Mouse (Mus musculus) cerebellum, postnatal 10 days (tissue): ENCODE results near the gene Smad5.

Experiments
- DNase-seq, 2 experiments: peaks; one replicate each; pipeline ENCODE4 v3.0.0; 2021; ENCODE audit warnings: mixed read lengths in 2 of 2

Gene Smad5

DNA sequence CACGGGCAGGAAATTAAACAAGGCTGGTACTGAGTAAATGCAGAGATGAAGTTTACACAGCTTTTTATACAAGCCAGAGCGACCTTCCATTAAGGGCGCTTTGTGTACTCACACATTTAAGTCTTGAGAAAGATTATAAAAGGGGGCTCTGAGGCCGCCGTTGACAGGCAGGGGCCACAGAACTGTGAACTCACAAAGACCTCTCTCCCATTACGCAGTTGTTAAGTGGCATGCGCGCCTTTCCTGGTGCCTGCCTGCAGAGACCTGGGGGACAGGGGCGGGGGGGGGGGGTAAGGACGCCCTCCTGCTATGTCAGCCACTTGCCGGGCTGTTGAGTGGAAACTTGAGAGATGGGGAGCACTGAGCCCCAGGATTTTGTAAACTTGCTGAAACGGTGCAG lies 54.4 kb downstream of the Smad5 start:
- no peak for DNase-seq

DNA sequence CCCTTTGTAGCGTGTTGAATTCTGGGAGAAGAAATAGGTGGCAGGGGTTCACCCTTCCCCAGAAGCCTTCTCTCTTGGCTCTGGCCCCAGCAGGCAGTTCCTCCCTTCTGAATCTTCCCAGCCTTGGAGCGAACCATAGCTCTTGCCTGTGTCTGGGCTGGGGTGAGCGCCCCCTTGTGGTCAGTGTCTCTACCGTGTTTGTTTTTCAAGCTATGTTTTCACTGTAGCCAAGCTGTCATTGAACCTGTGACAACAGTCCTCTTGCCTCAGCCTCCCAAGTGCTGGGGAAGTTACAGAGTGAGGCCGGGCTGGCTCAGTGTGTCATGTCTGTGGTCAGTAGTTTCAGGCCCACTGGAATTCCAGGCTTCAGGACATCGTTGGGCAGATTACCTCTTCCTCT lies 55.7 kb downstream of the Smad5 start:
- peak; percentile 86 to 88 for DNase-seq

DNA sequence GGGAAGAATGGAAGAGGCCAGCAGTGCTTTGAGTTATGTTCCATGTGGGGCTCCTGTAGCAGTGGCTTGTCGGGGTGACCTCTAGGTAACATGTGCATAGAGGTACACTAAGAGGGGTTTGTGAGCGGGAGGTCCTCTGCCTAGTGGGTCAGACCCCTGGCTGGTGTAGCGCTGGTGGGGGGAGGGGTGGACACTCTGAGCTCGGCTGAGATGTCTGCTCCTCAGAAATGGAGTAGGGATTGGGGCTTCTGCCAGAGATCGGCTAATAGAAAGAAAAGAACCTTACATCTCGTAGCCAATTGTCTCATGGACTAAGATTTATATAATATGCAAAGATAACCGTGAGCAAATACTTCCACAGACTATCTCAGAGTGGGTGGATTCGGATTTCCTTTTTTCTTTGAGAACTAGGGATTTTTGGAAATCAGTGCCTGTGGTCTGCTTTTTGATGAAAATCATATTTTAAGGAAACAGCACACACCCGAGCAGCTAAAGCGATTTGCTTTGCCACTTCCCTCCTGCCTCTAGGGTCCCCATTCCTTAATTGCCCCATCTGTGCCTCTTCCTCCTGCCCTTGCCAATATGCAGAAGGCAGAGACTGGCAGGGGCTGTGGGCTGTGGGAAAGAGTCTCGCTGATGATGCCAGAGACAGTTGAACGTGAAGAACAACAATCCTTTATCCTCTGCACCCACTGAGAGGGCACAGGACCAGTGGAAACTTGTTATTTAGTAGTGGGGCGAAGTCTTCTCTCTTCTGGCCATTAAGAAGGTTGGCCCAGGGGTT lies 59.8 kb downstream of the Smad5 start:
- peak; percentile 76 to 83 for DNase-seq

DNA sequence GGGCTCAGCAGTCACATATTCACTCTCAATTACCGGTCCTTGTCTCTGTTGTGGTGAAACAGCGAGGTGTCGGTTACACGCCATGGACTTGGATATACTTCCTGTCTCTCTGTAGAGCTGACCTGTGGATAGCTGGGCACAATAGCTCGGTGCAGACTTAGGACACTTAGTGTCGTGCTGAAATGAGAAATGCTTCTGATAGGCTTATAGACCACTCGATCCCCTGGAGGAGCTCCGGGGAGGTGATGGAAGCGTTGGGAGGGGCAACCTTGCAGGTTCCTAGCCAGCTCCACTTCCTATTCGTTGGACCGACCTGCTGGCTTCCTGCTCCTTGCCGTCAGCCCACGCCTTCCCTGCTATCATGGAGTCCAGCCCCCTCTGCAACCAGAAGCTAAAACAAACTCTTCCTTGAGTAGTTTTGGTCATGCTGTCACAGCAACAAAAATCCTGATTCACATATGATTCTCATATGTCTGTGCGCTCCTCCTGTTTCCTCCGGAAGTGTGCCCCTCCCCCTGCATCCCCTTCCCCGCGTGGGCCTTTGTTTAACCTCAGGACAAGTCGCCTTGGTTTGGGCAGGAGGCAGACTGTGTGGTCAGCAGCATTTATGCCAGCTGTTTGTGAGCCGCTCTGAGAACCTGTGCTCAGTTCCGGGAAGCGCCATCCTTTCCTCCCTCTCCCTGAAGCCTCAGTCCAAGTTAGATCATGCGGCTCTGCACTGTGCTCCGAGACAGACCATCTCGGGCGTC lies 62.6 kb downstream of the Smad5 start:
- no peak for DNase-seq

DNA sequence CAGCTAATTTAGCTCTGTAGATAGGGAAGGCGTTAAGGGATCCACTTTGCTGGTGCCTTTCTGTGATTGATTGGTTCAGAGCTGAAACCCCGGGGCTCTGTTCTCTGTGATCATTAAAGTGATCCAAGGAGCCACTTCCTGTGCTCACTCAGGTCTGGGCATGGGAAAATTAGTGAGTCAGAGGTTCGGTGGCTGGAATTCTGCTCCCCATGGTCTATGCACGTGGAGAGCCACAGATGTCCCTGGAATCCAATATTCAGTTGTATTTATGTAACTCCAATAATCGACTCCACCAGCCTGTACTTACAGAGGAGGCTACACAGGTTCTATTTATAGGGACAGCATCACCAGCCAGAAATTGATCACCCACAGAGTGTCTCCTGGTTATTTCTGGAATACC lies 63.4 kb downstream of the Smad5 start:
- no peak for DNase-seq

DNA sequence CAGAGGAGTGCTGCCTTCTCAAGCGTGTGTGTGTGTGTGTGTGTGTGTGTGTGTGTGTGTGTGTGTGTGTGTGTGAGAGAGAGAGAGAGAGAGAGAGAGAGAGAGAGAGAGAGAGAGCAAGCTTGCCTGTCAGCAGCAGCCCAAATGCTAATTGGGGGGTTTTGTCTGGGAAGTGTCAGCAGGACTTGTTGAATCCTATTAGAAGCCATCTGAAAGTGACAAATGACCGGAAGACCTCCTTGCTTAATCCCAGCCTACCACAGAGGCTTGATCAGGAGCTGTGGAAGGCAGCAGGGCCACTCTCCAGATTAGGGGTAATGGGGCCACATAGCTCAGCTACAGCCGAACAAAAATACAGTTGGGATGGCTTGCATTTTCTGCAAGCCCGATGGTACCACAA lies 66.6 kb downstream of the Smad5 start:
- DNase-seq: no peak

DNA sequence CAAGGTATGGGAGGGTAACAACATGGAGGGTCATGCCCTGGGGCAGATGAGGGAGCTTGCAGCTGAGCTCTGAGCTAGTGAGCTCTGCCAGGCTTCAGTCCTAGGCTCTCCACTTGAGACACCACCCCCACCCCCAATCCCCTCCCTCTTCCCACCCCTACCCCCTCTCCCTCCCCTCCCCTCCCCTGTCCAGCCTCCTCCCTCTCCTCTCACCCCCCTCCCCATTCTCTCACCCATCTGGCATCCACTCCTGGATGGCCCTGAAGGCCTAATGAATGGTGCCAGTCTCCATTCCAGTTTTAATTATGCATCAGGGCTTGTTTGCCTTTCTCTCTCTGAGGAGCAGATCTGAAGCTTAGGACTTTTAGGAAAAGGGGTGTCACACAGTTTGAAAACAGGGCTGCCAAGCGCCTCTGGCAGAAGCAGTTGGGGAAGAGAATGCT lies 67.3 kb downstream of the Smad5 start:
- peak in 1 of 2 experiments; percentile 47 for DNase-seq

DNA sequence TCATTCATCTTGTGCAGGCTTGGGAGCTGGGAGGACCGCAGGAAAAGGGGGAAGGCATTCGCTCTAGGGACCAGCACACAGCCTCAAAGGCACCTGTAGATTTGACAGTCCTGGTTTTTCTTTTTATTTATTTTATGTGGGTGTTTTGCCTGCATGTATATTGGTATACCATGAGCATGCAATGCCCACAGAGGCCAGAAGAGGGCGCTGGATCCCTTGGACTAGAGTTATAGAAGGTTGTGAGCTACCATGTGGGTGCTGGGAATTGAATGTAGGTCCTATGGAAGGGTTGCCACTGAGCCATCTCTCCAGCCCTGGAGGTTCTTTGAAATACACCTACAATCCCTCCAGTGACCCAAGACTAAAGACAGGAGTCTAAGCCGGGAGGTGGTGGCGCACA lies 68.0 kb downstream of the Smad5 start:
- no peak for DNase-seq

DNA sequence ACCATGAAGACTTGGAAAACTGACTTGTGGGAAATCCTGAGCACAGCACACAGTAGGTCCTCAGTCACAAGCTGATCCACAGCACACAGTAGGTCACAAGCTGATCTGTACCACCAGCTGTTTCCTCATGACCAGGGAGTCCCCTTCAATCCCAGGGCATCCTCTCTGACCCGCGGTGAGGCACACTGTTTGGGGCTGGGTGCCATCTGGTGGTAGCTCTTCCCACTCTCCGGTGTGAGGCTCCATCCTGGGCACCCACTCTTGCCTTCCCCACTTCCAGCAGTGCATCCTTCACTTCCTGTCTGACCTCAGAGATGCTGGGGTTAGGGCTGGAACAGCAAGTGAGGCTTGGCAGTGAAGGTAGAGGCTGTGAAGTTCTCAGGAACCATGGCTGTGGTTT lies 69.8 kb downstream of the Smad5 start:
- no peak for DNase-seq

DNA sequence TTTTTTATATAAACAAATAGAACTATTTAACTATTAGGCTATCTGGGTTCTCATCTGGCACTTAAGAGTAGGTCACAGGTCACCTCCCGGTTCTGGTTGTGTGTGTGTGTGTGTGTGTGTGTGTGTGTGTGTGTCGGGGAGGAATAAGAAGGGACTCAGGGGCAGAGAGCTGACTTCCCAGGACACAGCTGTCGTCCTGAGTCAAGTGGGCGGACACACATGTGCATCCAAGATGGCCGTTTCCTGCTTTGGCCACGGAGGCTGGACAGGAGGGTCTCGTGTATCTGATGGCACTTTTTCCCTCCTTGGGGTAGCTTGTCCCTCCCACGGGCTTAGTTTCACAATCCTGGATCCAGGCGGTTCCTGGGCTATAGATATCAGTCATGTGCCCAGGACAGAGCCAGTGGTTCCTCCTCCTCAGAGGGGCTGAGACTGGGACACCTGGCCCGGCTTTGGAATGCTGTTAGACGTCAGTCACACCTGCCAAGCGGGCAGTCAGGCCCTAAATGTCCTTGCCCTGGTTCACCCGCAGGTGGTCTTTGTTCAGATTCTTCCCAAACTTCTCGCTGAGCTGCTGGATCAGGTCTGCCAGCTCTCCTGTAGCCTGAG lies 70.6 kb downstream of the Smad5 start:
- no peak for DNase-seq

DNA sequence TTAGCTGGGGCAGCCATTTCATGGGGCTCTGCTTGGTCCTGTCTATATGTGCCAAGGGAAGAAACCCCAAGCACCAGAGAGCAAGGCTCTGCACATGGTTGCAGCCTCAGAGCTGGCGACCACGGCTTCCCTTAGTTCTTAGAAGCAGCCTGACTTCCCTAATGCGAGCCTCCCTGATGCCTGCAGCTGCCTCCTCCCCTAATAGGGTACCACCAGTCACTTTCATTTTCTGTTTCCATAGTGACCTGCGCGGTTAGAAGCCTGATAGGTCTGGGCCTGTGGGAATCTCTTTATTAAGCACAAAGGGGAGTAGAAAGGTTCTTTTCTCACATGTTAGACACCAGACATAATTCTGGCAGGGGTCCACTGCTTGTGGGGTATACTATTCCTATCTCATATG lies 71.5 kb downstream of the Smad5 start:
- DNase-seq: no peak

DNA sequence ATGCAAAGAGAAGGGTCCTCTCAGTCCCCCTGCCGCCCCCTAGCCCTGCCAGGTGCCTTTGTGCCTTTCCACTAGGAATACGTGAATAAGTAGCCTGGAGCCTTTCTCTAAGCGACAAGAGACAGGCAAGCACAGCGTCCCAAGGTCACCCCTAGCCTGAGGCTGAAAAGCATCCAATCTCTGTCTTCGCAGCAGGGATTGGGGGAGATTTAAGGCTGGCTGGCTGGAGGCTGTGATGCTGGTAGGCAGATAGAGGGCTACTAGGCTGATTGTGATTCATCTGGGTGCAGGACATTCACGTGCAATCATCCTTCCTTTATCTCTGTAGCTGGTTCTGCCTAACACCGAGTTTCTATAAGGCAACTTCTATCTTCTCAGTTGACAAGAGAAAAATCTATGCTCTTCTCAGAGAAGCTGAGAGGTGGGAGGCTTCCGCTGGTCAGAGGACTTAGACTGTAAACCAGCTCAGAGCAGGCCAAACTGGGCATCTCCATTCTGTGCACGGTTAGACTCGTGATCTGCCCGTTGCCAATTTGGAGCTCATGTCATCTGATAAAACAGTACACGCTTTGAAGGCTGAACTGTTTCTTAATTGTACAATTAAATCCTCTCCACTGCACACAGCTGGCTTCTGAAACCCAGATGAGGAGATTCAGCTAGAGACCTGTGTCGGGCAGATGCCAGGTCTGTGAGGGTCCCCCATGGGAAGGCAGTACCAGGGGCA lies 78.1 kb downstream of the Smad5 start:
- no peak for DNase-seq

DNA sequence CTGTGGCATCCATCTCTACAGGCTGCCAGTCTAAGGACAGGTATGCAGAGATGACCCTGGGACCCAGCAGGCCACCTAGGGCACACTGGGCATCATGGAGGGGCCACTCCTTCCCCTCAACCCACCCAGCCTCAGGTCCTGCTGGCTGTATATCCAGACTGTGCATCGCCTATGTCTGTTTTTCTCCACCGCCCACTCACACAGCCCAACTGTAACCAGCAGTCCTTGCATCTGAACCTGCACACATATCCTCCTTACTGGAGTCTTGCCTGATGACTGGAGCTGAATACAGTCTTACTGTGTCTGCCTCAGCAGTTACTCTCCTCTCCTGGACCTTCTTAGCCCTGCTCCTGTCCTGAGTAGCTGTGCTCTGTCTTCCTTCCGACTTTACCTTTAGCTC lies 78.9 kb downstream of the Smad5 start:
- no peak for DNase-seq

DNA sequence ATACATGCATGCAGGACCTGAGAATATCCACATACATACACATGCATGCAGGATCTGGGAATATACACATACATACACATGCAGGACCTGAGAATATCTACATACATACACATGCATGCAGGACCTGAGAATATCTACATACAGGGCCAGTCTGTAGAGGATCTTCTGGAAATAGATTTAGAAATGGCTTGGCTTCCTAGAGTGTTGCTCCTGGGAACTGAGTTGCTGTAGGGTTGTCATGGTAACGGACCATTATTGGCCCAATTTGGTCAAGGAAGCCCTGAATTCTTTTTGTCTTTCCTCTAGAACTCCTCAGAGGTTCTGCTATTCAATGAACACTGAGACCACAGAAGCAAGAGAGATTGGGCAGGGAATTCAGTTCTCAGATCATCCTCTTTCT lies 79.8 kb downstream of the Smad5 start:
- no peak for DNase-seq

DNA sequence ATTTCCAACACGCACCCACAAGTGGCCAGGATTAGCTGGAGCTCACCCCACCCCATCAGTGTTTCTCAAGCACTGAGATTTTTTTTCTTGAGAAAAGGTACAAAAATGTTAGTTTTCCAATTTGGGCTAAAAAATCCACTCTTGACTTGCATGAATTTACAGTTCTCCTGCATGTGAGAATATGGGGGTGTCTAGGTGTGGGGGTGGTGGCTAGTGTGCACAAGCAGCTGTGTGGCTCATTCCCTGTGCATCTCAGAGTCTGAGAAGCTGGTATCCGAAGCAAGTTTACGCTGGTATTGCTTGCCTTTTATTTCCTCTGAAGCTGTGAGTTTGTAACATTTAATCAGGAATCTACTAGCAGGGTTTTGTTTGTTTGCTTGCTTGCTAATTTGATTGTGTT lies 87.9 kb downstream of the Smad5 start:
- DNase-seq: no peak
